Mouse (Mus musculus) forebrain, embryonic 14.5 days (tissue): ENCODE results near the gene Kcnc3. TPM values are rescaled to one million over a fixed set of nuclear protein-coding genes. Genes with fewer than 3 reads are reported as not detected.

Experiments used
- ATAC-seq: fragments of 200-750 bp; cut with Nextera tagmentation; 2 replicates; pipeline ENCODE4 v1.8.0; 2017; ENCODE audit warnings: mild to moderate bottlenecking, moderate library complexity
- DNase-seq: peaks from one replicate; pipeline ENCODE4 v3.0.0-alpha.2; 2015; ENCODE audit warnings: low spot score
- H3K27ac ChIP-seq: fragments of 300-500 bp; sonication (generic); 2 replicates; pipeline ENCODE4 v1.5.1; 2014; ENCODE audit warnings: low read depth, mild to moderate bottlenecking, control low read depth, low read length, moderate library complexity
- H3K27me3 ChIP-seq: fragments of 300-500 bp; sonication (generic); replicated peaks from 2 replicates; pipeline ENCODE4 v1.6.1; 2014; ENCODE audit warnings: low read length, control low read depth, mixed read lengths; ENCODE audit not compliant: control insufficient read depth, insufficient read depth
- H3K36me3 ChIP-seq: fragments of 300-500 bp; sonication (generic); 2 replicates; pipeline ENCODE4 v1.6.1; 2014; ENCODE audit warnings: low read length, control low read depth; ENCODE audit not compliant: control insufficient read depth, insufficient read depth
- H3K4me1 ChIP-seq: fragments of 300-500 bp; sonication (generic); 2 replicates; pipeline ENCODE4 v1.6.1; 2014; ENCODE audit warnings: antibody characterized with exemption, low read length, control low read depth; ENCODE audit not compliant: control insufficient read depth, insufficient read depth
- H3K4me2 ChIP-seq: fragments of 300-500 bp; sonication (generic); 2 replicates; pipeline ENCODE4 v1.6.1; 2014; ENCODE audit warnings: mild to moderate bottlenecking, control low read depth, low read length
- H3K4me3 ChIP-seq: fragments of 300-500 bp; sonication (generic); 2 replicates; pipeline ENCODE4 v1.5.1; 2014; ENCODE audit warnings: low read depth, low read length, control low read depth
- H3K9ac ChIP-seq: fragments of 300-500 bp; sonication (generic); 2 replicates; pipeline ENCODE4 v1.6.1; 2014; ENCODE audit warnings: mild to moderate bottlenecking, low read length, control low read depth, moderate library complexity
- H3K9me3 ChIP-seq: fragments of 300-500 bp; sonication (generic); replicated peaks from 2 replicates; pipeline ENCODE4 v1.6.1; 2016; ENCODE audit warnings: low read length, control low read depth, mixed read lengths; ENCODE audit not compliant: control insufficient read depth
- WGBS: fragments of 180-500 bp; shearing (Covaris S2); extraction: QIAGEN DNeasy Blood & Tissue Kit; methylation state at CpG from one replicate; pipeline ENCODE4 v1.1.7; 2014; 5-methylcytosine and 5-hydroxymethylcytosine counted together
- polyA plus RNA-seq: library from polyadenylated mRNA; unstranded; fragments of >200 nt; fragmentation: Nextera tagmentation; extraction: Ambion mirVana; gene quantifications from 2 replicates; pipeline ENCODE4 v1.2.1, GENCODE M21; 2014

Kcnc3 gene
- polyA plus RNA-seq, 1 experiment from 2014 or later, result 2.1 TPM

- DNase-seq, result no peak
- WGBS, result 97% methylated on average over 12 of the region's 12 CpGs
- Histone ChIP-seq H3K4me1 (peaks cover 10% of the 10 kb centered on the region), H3K27ac (no peak overlapping the region), H3K4me3 (no peak overlapping the region), H3K9ac (no peak overlapping the region), H3K36me3 (peaks cover 31% of the 10 kb centered on the region), H3K4me2 (no peak overlapping the region), H3K9me3 (no peaks in the 10 kb centered on the region), H3K27me3 (no peaks in the 10 kb centered on the region)
- ATAC-seq, result no peak
Measured at GRCm38 (mm10) chr7:44550409-44550678, 40.1 kb upstream of the Kcnc3 start.

- 96% methylated on average over 21 of the region's 21 CpGs for WGBS
- no peak overlapping the region for H3K4me3 ChIP-seq
- ATAC-seq (no peak), DNase-seq (no peak)
- H3K4me2 ChIP-seq, result no peak overlapping the region
- H3K9me3 ChIP-seq, result no peaks in the 10 kb centered on the region
- peaks cover 31% of the 10 kb centered on the region for H3K36me3 ChIP-seq
- H3K4me1 ChIP-seq, result peaks cover 10% of the 10 kb centered on the region
- no peak overlapping the region for H3K9ac ChIP-seq
- no peak overlapping the region for H3K27ac ChIP-seq
- no peaks in the 10 kb centered on the region for H3K27me3 ChIP-seq
Measured at GRCm38 (mm10) chr7:44551301-44551700, 39.2 kb upstream of the Kcnc3 start.

GRCm38 (mm10) chr7:44551731-44552130 lies 38.7 kb upstream of the Kcnc3 start:
- no peak overlapping the region for H3K4me3 ChIP-seq
- no peaks in the 10 kb centered on the region for H3K9me3 ChIP-seq
- no peak overlapping the region for H3K27ac ChIP-seq
- DNase-seq (no peak), ATAC-seq (no peak)
- H3K9ac ChIP-seq, result no peak overlapping the region
- no peak overlapping the region for H3K4me2 ChIP-seq
- H3K4me1 ChIP-seq, result peaks cover 10% of the 10 kb centered on the region
- 86% methylated on average over 22 of the region's 22 CpGs for WGBS
- peaks cover 31% of the 10 kb centered on the region for H3K36me3 ChIP-seq
- H3K27me3 ChIP-seq, result no peaks in the 10 kb centered on the region

- H3K27me3 ChIP-seq, result no peaks in the 10 kb centered on the region
- H3K4me1 ChIP-seq, result peaks cover 10% of the 10 kb centered on the region
- H3K36me3 ChIP-seq, result peaks cover 31% of the 10 kb centered on the region
- H3K27ac ChIP-seq, result no peak overlapping the region
- DNase-seq (no peak), ATAC-seq (no peak)
- peak overlapping the region; percentile 83 for H3K4me3 ChIP-seq
- H3K4me2 ChIP-seq, result peak overlapping the region; percentile 74
- no peak overlapping the region for H3K9ac ChIP-seq
- WGBS, result 88% methylated on average over 31 of the region's 31 CpGs
- no peaks in the 10 kb centered on the region for H3K9me3 ChIP-seq
Measured at GRCm38 (mm10) chr7:44552141-44552908, 38.1 kb upstream of the Kcnc3 start.

GRCm38 (mm10) chr7:44553196-44553764 lies 37.2 kb upstream of the Kcnc3 start:
- H3K9me3 ChIP-seq, result no peaks in the 10 kb centered on the region
- peak overlapping the region; percentile 48 for H3K9ac ChIP-seq
- no peaks in the 10 kb centered on the region for H3K27me3 ChIP-seq
- H3K4me3 ChIP-seq, result peak overlapping the region; percentile 83
- peak overlapping the region; percentile 74 for H3K4me2 ChIP-seq
- peak; percentile 88 for DNase-seq
- peak overlapping the region; percentile 88 for H3K27ac ChIP-seq
- WGBS, result under 1% methylated on average over 32 of the region's 32 CpGs
- peaks cover 31% of the 10 kb centered on the region for H3K36me3 ChIP-seq
- peaks cover 4% of the 10 kb centered on the region for H3K4me1 ChIP-seq
- peak; percentile 72 for ATAC-seq

GRCm38 (mm10) chr7:44553826-44554225 lies 36.6 kb upstream of the Kcnc3 start, which contains the start of gene Nr1h2:
Gene Nr1h2 (minus strand): TSS chr7:44553951.
- no peaks in the 10 kb centered on the region for H3K9me3 ChIP-seq
- WGBS, result under 1% methylated on average over 22 of the region's 22 CpGs
- DNase-seq (peak; percentile 97), ATAC-seq (peak; percentile 84)
- H3K27me3 ChIP-seq, result no peaks in the 10 kb centered on the region
- peak within 1 kb of the TSS; percentile 88 for H3K27ac ChIP-seq
- peak within 1 kb of the TSS; percentile 48 for H3K9ac ChIP-seq
- H3K4me1 ChIP-seq, result peaks cover 4% of the 10 kb centered on the region
- H3K36me3 ChIP-seq, result peaks cover 31% of the 10 kb centered on the region
- peak within 1 kb of the TSS; percentile 83 for H3K4me3 ChIP-seq
- peak within 1 kb of the TSS; percentile 74 for H3K4me2 ChIP-seq

GRCm38 (mm10) chr7:44557629-44558028 lies 32.8 kb upstream of the Kcnc3 start:
- DNase-seq, result no peak
- ATAC-seq, result no peak

GRCm38 (mm10) chr7:44560435-44561400 lies 29.7 kb upstream of the Kcnc3 start:
- no peaks in the 10 kb centered on the region for H3K4me1 ChIP-seq
- no peaks in the 10 kb centered on the region for H3K27me3 ChIP-seq
- no peak overlapping the region for H3K4me3 ChIP-seq
- H3K27ac ChIP-seq, result no peak overlapping the region
- peak; percentile 94 for DNase-seq
- H3K4me2 ChIP-seq, result no peak overlapping the region
- no peak overlapping the region for H3K9ac ChIP-seq
- peak; percentile 70 for ATAC-seq
- no peaks in the 10 kb centered on the region for H3K9me3 ChIP-seq
- WGBS, result 54% methylated on average over 18 of the region's 18 CpGs
- no peaks in the 10 kb centered on the region for H3K36me3 ChIP-seq

More at GRCm38 (mm10) chr7:44557629-44558028, 32.8 kb upstream of the Kcnc3 start:
- Histone ChIP-seq H3K4me3 (no peak overlapping the region), H3K36me3 (no peaks in the 10 kb centered on the region), H3K27me3 (no peaks in the 10 kb centered on the region), H3K9me3 (no peaks in the 10 kb centered on the region), H3K4me1 (peaks cover 4% of the 10 kb centered on the region), H3K4me2 (no peak overlapping the region), H3K27ac (no peak overlapping the region), H3K9ac (no peak overlapping the region)
- 85% methylated on average over 2 of the region's 2 CpGs for WGBS
